ENCODE assay signal across 16 mouse cellular contexts in the genomic region with DNA sequence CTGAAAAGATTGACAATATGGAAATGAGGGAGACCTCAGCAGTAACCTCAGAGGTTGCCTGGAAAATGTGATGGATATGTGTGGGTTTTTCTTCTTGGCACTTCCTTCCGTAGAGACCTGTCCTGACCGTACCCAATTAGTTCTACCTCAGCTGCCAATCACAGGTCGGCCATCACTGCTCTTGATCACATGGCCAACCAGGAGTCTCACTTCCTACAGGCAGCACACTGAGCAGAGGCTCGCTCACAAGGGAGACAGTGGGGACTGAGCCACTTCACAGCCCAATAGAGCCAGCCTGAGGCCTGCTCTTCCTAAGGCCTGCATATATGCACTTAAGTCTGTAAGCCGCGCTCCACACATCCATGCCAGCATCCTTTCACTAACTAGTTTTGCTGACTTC.
"Had no signal": no experiment of that assay in that cellular context is flagged by ENCODE, and none has a peak within 500 bp of the region (broad histone marks: within the 10 kb centered on the region; RNA-seq: fewer than 3 reads in every experiment).

No protein-coding gene starts in this region.

- H3K4me3 ChIP-seq: neural tube, embryonic 12.5 days; neural tube, embryonic 13.5 days; neural tube, embryonic 15.5 days; stomach, embryonic 15.5 days had no signal

- H3K27ac ChIP-seq: neural tube, embryonic 12.5 days; neural tube, embryonic 13.5 days; neural tube, embryonic 15.5 days; stomach, embryonic 15.5 days; stomach, postnatal 0 days had no signal

- H3K4me1 ChIP-seq: neural tube, embryonic 12.5 days; stomach, embryonic 15.5 days had no signal

- H3K36me3 ChIP-seq: neural tube, embryonic 12.5 days; neural tube, embryonic 13.5 days; neural tube, embryonic 15.5 days; stomach, embryonic 15.5 days had no signal

- H3K9me3 ChIP-seq: neural tube, embryonic 12.5 days; neural tube, embryonic 13.5 days; neural tube, embryonic 15.5 days; stomach, embryonic 15.5 days had no signal

- H3K4me2 ChIP-seq: neural tube, embryonic 12.5 days; neural tube, embryonic 13.5 days; neural tube, embryonic 15.5 days; stomach, embryonic 15.5 days had no signal

- DNase-seq: retina, postnatal 1 day; right cerebral cortex, adult 18-20 months; right cerebral cortex, postnatal 25 days; right cerebral cortex, postnatal 4 days; spleen, adult 18-20 months; thymus, adult 18-20 months; thymus, adult 2 months; thymus, postnatal 14 days; thymus, postnatal 25 days; thymus, postnatal 36 days; thymus, postnatal 4 days had no signal

- H3K9ac ChIP-seq: neural tube, embryonic 12.5 days; neural tube, embryonic 13.5 days; neural tube, embryonic 15.5 days; stomach, embryonic 15.5 days had no signal

- H3K27me3 ChIP-seq: neural tube, embryonic 12.5 days; neural tube, embryonic 13.5 days; neural tube, embryonic 15.5 days had no signal
